Mouse (Mus musculus) cortical plate, adult 2 months (tissue): ENCODE measurements around the gene Uhrf1.

ENCODE experiments used
- CTCF ChIP-seq: fragments of 200-500 bp; IDR thresholded peaks from 2 replicates; pipeline ENCODE4 v1.5.1; 2011; ENCODE audit warnings: mild to moderate bottlenecking, control low read depth, low read length; ENCODE audit not compliant: insufficient read depth; ENCODE audit errors: extremely low read depth
- POLR2A ChIP-seq: fragments of 200-500 bp; IDR thresholded peaks from 2 replicates; pipeline ENCODE4 v1.6.1; 2011; ENCODE audit warnings: mild to moderate bottlenecking, low read length, control low read depth; ENCODE audit not compliant: insufficient read depth; ENCODE audit errors: extremely low read depth

- TF ChIP-seq CTCF (no peak), POLR2A (no peak)
Observed at GRCm38 (mm10) chr17:56305156-56305555, 2.0 kb downstream of the Uhrf1 start.
